Mouse (Mus musculus) cortical plate, adult 2 months (tissue): ENCODE data around the gene Zfyve19. TPM values are rescaled to one million over a fixed set of nuclear protein-coding genes. Genes with fewer than 3 reads are reported as not detected.
A peak's percentile ranks its signal among the peaks of the same experiment; 100 is the strongest.

Experiments
- H3K27ac ChIP-seq: fragments of 200-500 bp; 2 replicates; pipeline ENCODE4 v1.5.1; 2012; ENCODE audit warnings: low read length, control low read depth, inconsistent platforms; ENCODE audit not compliant: insufficient read depth
- H3K4me1 ChIP-seq: fragments of 200-500 bp; 2 replicates; pipeline ENCODE4 v1.6.1; 2011; ENCODE audit warnings: low read length; ENCODE audit not compliant: control insufficient read depth, insufficient read depth
- H3K4me3 ChIP-seq: fragments of 200-500 bp; 2 replicates; pipeline ENCODE4 v1.5.1; 2011; ENCODE audit warnings: mild to moderate bottlenecking, low read length, control low read depth; ENCODE audit not compliant: insufficient read depth
- CTCF ChIP-seq: fragments of 200-500 bp; IDR thresholded peaks from 2 replicates; pipeline ENCODE4 v1.5.1; 2011; ENCODE audit warnings: mild to moderate bottlenecking, control low read depth, low read length; ENCODE audit not compliant: insufficient read depth; ENCODE audit errors: extremely low read depth
- POLR2A ChIP-seq: fragments of 200-500 bp; IDR thresholded peaks from 2 replicates; pipeline ENCODE4 v1.6.1; 2011; ENCODE audit warnings: mild to moderate bottlenecking, low read length, control low read depth; ENCODE audit not compliant: insufficient read depth; ENCODE audit errors: extremely low read depth
- polyA plus RNA-seq: library from polyadenylated mRNA; depleted of rRNA; stranded (reverse); fragments of >200 nt; gene quantifications from 2 replicates; pipeline ENCODE4 v1.2.3, GENCODE M21; 2012; rRNA removed

Zfyve19 gene
- polyA plus RNA-seq, 1 experiment: 52.9 TPM

DNA sequence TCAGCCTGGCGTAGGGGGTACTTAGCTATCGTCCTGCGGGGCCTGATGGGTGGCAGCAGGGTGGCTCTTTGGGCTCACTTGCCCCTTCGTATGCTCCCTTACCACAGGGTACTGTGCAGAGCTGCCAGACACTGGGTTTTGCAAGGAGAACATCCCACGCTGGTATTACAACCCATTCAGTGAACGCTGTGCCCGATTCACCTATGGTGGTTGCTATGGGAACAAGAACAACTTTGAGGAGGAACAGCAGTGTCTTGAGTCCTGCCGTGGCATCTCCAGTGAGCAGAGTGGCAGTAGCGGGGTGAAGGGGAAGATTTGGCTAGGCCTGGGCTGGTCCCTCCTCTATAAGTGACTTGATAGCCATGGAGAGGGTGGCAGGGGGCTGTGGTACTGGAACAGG lies 39.5 kb downstream of the Zfyve19 start:
- no peaks in the 10 kb centered on the region for H3K4me1 ChIP-seq
- TF ChIP-seq CTCF (no peak), POLR2A (no peak)

DNA sequence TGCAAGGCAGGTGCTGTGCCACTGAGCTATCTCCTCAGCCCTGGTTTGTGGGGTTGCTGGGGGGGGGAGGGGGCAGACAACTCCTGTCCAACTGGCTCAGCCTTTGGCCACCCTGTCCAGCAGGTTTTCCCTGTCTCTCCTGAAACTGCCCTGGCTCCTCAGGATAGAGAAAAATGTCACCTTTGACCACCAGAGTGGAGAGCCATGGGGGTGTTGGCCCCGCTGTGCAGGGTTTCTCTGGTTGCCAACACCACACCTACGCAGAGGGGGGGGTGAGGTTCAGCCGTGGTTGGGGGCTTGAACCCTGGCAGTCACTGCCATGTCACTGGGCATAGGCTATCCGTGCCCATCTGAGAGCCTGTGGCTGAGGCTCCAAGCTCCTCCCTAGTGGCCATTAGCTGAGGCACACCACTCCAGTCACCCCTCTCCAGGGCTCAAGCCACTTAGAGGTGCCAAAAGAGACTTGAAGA lies 41.2 kb downstream of the Zfyve19 start:
- no peak for TF ChIP-seq POLR2A
- no peak overlapping the region for H3K4me3 ChIP-seq
- no peaks in the 10 kb centered on the region for H3K4me1 ChIP-seq
- H3K27ac ChIP-seq: no peak overlapping the region

More for the DNA sequence above, 39.5 kb downstream of the Zfyve19 start:
- Histone ChIP-seq H3K27ac (no peak overlapping the region), H3K4me3 (no peak overlapping the region)

GRCm38 (mm10) chr2:119250377-119250776 lies 42.0 kb downstream of the Zfyve19 start:
- no peak overlapping the region for H3K27ac ChIP-seq
- TF ChIP-seq POLR2A (no peak), CTCF (no peak)
- H3K4me1 ChIP-seq: no peaks in the 10 kb centered on the region
- no peak overlapping the region for H3K4me3 ChIP-seq

DNA sequence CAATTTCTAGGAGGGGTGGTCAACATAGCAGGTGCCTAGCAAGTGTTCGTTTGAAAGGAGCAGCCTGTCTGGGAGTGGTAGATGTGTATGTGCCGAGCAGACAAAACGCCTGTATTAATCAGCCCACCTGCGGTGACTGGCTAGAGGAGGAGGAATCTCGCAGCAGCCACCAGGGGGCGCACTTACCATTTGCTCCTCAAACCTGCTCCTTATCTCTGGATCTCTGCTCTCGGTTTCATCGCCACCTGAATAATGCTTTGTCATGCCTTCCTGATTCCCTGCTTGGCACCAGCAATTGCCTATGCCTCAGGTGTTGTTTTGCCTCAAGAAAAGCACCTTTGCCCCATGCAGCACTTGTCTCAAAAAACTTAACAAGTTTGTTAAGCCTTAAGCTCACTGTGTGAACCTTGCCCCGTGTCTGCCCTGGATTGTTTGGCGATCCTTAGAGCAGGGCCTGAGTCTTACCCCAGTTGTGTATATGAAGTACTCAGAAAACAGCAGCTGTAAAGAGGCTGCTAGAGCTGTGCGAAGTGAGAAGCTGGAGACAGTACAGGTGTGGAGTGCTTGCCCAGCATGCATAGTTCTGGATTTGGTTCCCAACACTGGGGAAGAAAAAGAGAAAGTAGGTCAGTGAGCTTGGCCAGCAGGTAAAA lies 42.5 kb downstream of the Zfyve19 start:
- Histone ChIP-seq H3K4me3 (no peak overlapping the region), H3K4me1 (no peaks in the 10 kb centered on the region), H3K27ac (no peak overlapping the region)
- TF ChIP-seq POLR2A (no peak), CTCF (peak; percentile 83)

GRCm38 (mm10) chr2:119254976-119255375 lies 46.6 kb downstream of the Zfyve19 start:
- no peak overlapping the region for H3K27ac ChIP-seq
- TF ChIP-seq POLR2A (no peak), CTCF (no peak)
- H3K4me3 ChIP-seq: no peak overlapping the region
- H3K4me1 ChIP-seq: no peaks in the 10 kb centered on the region

- Histone ChIP-seq H3K4me3 (no peak overlapping the region), H3K4me1 (no peaks in the 10 kb centered on the region), H3K27ac (no peak overlapping the region)
- TF ChIP-seq CTCF: no peak
- TF ChIP-seq POLR2A: no peak
Measured at GRCm38 (mm10) chr2:119260518-119260917, 52.1 kb downstream of the Zfyve19 start.

GRCm38 (mm10) chr2:119261326-119261725 lies 52.9 kb downstream of the Zfyve19 start:
- TF ChIP-seq POLR2A: no peak
- no peak for TF ChIP-seq CTCF
- H3K4me3 ChIP-seq: no peak overlapping the region
- no peaks in the 10 kb centered on the region for H3K4me1 ChIP-seq
- no peak overlapping the region for H3K27ac ChIP-seq

DNA sequence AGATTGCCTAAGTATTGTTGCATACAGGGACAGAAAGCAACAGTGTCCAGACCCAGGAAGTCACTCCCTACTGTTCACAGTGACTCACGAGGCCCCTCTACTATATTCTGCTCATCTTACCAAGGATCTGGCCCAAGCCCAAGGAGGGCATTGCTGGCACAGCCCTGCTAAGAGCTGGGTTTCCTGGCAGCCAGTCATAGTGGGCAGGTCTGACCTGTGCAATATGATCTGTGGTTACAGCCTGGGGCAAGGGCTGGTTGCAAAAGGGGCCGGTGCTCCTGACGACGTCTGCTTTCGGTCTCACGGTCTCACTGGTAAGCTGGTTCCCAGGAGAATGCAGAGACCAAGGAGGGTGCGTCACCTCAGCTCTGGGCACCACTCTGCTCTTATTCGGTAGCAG lies 54.6 kb downstream of the Zfyve19 start:
- Histone ChIP-seq H3K4me3 (no peak overlapping the region), H3K27ac (no peak overlapping the region), H3K4me1 (no peaks in the 10 kb centered on the region)
- no peak for TF ChIP-seq POLR2A
- no peak for TF ChIP-seq CTCF

- no peak overlapping the region for H3K4me3 ChIP-seq
- no peak overlapping the region for H3K27ac ChIP-seq
- no peaks in the 10 kb centered on the region for H3K4me1 ChIP-seq
- no peak for TF ChIP-seq POLR2A
- no peak for TF ChIP-seq CTCF
Measured at GRCm38 (mm10) chr2:119263813-119264212, 55.4 kb downstream of the Zfyve19 start.

Other genes starting within 250 kb of the Zfyve19 start
- gene Ccdc32, start 179.2 kb upstream of the Zfyve19 start, polyA plus RNA-seq: 44.3 and 45.1 TPM in 2 replicates
- 4.8 and 4.9 TPM in 2 replicates for gene Rpusd2, start 173.8 kb upstream of the Zfyve19 start, polyA plus RNA-seq
- gene Knl1, start 161.5 kb upstream of the Zfyve19 start, polyA plus RNA-seq: 0.04 and 0.08 TPM in 2 replicates
- gene Rad51, start 95.8 kb upstream of the Zfyve19 start, polyA plus RNA-seq: 1.4 and 1.6 TPM in 2 replicates
- 58.4 and 62.0 TPM in 2 replicates for gene Rmdn3, start 51.6 kb upstream of the Zfyve19 start, polyA plus RNA-seq
- 0.96 and 1.3 TPM in 2 replicates for gene Gchfr, start 40.8 kb upstream of the Zfyve19 start, polyA plus RNA-seq
- gene Gm14137, start 34.1 kb upstream of the Zfyve19 start, polyA plus RNA-seq: not detected in 2 replicates
- gene Dnajc17, start 178 bp downstream of the Zfyve19 start, polyA plus RNA-seq: 25.8 and 25.9 TPM in 2 replicates
- gene Ppp1r14d, start 21.3 kb downstream of the Zfyve19 start, polyA plus RNA-seq: not detected in 2 replicates
- 1.8 and 2.6 TPM in 2 replicates for gene Spint1, start 28.7 kb downstream of the Zfyve19 start, polyA plus RNA-seq
- 8.3 and 8.6 TPM in 2 replicates for gene Rhov, start 62.7 kb downstream of the Zfyve19 start, polyA plus RNA-seq
- gene Vps18, start 80.1 kb downstream of the Zfyve19 start, polyA plus RNA-seq: 32.2 and 33.0 TPM in 2 replicates
- 2.9 and 3.3 TPM in 2 replicates for gene Dll4, start 117.2 kb downstream of the Zfyve19 start, polyA plus RNA-seq
- gene Chac1, start 142.6 kb downstream of the Zfyve19 start, polyA plus RNA-seq: 7.9 and 8.3 TPM in 2 replicates